Mouse (Mus musculus): Measurements from ENCODE around the gene Abcc6. TPM values are rescaled to one million over a fixed set of nuclear protein-coding genes. Genes with fewer than 3 reads are reported as not detected.

Gene Abcc6
- total and polyA plus RNA-seq, 3 experiments, result 0.14 TPM; not detected in 2

- H3K79me2 ChIP-seq (replicated peaks; ENCODE audit: control insufficient read depth, insufficient read depth, low read length), result no peaks in the 10 kb centered on the region
- no peak for DNase-seq
- no peaks in the 10 kb centered on the region for H3K4me1 ChIP-seq (ENCODE audit: control insufficient read depth, insufficient read depth, low read length)
- intact Hi-C loops (cut with DNase I), result no loop called here
- no peak overlapping the region for H3K4me3 ChIP-seq
- H3K9ac ChIP-seq (ENCODE audit: low read depth, low read length), result no peak overlapping the region
- no peaks in the 10 kb centered on the region for H3K27me3 ChIP-seq (ENCODE audit: control insufficient read depth, insufficient read depth, low read length)
- H3K36me3 ChIP-seq (ENCODE audit: control insufficient read depth, insufficient read depth, low read length), result no peaks in the 10 kb centered on the region
- no peak overlapping the region for H3K27ac ChIP-seq
- 76% methylated on average over 9 of the region's 9 CpGs for WGBS
- no peak for TF ChIP-seq POLR2A (IDR thresholded peaks at IDR 0.05; ENCODE audit: insufficient read depth, low read depth, low read length)
- no peak for TF ChIP-seq CTCF (IDR thresholded peaks at IDR 0.05)
These were observed 4.7 kb downstream of the Abcc6 start for GRCm38 (mm10) chr7:46025436-46025835.

- H3K79me2 ChIP-seq (replicated peaks; ENCODE audit: control insufficient read depth, insufficient read depth, low read length), result no peaks in the 10 kb centered on the region
- no peak overlapping the region for H3K27ac ChIP-seq
- no peaks in the 10 kb centered on the region for H3K36me3 ChIP-seq (ENCODE audit: control insufficient read depth, insufficient read depth, low read length)
- 55% methylated on average over 4 of the region's 4 CpGs for WGBS
- no peaks in the 10 kb centered on the region for H3K27me3 ChIP-seq (ENCODE audit: control insufficient read depth, insufficient read depth, low read length)
- DNase-seq, result no peak
- intact Hi-C loops (cut with DNase I), result no loop called here
- H3K4me1 ChIP-seq (ENCODE audit: control insufficient read depth, insufficient read depth, low read length), result peaks cover 2% of the 10 kb centered on the region
- H3K9ac ChIP-seq (ENCODE audit: low read depth, low read length), result no peak overlapping the region
- no peak for TF ChIP-seq POLR2A (IDR thresholded peaks at IDR 0.05; ENCODE audit: insufficient read depth, low read depth, low read length)
- no peak for TF ChIP-seq EP300 (IDR thresholded peaks at IDR 0.05; ENCODE audit: insufficient read depth, low read depth, low read length)
- no peak for TF ChIP-seq CTCF (IDR thresholded peaks at IDR 0.05)
- no peak overlapping the region for H3K4me3 ChIP-seq
These were observed 8.2 kb downstream of the Abcc6 start for GRCm38 (mm10) chr7:46021951-46022350.

GRCm38 (mm10) chr7:46019594-46019993 lies 10.5 kb downstream of the Abcc6 start:
- no peaks in the 10 kb centered on the region for H3K79me2 ChIP-seq (replicated peaks; ENCODE audit: control insufficient read depth, insufficient read depth, low read length)
- 47% methylated on average over 3 of the region's 3 CpGs for WGBS
- H3K9ac ChIP-seq (ENCODE audit: low read depth, low read length), result no peak overlapping the region
- H3K27me3 ChIP-seq (ENCODE audit: control insufficient read depth, insufficient read depth, low read length), result no peaks in the 10 kb centered on the region
- no peak overlapping the region for H3K4me3 ChIP-seq
- no peak for DNase-seq
- TF ChIP-seq CTCF (IDR thresholded peaks at IDR 0.05) (no peak), POLR2A (IDR thresholded peaks at IDR 0.05; ENCODE audit: insufficient read depth, low read depth, low read length) (no peak), EP300 (IDR thresholded peaks at IDR 0.05; ENCODE audit: insufficient read depth, low read depth, low read length) (no peak)
- intact Hi-C loops (cut with DNase I), result no loop called here
- no peak overlapping the region for H3K27ac ChIP-seq
- H3K36me3 ChIP-seq (ENCODE audit: control insufficient read depth, insufficient read depth, low read length), result no peaks in the 10 kb centered on the region
- H3K4me1 ChIP-seq (ENCODE audit: control insufficient read depth, insufficient read depth, low read length), result peaks cover 2% of the 10 kb centered on the region

GRCm38 (mm10) chr7:46013266-46014010 lies 16.7 kb downstream of the Abcc6 start:
- TF ChIP-seq POLR2A (IDR thresholded peaks at IDR 0.05; ENCODE audit: insufficient read depth, low read depth, low read length), result no peak
- TF ChIP-seq CTCF (IDR thresholded peaks at IDR 0.05), result no peak
- TF ChIP-seq EP300 (IDR thresholded peaks at IDR 0.05; ENCODE audit: insufficient read depth, low read depth, low read length), result no peak
- Histone ChIP-seq H3K9ac (ENCODE audit: low read depth, low read length) (no peak overlapping the region), H3K79me2 (replicated peaks; ENCODE audit: control insufficient read depth, insufficient read depth, low read length) (no peaks in the 10 kb centered on the region), H3K36me3 (ENCODE audit: control insufficient read depth, insufficient read depth, low read length) (no peaks in the 10 kb centered on the region), H3K4me3 (no peak overlapping the region), H3K4me1 (ENCODE audit: control insufficient read depth, insufficient read depth, low read length) (no peaks in the 10 kb centered on the region; the same call in 1 of the 2 replicates), H3K27ac (no peak overlapping the region), H3K27me3 (ENCODE audit: control insufficient read depth, insufficient read depth, low read length) (no peaks in the 10 kb centered on the region)
- 29% methylated on average over 9 of the region's 9 CpGs for WGBS
- intact Hi-C loops (cut with DNase I), result no loop called here
- peak in 1 of 2 experiments; percentile 12 for DNase-seq

- DNase-seq, result no peak
- H3K79me2 ChIP-seq (replicated peaks; ENCODE audit: control insufficient read depth, insufficient read depth, low read length), result no peaks in the 10 kb centered on the region
- H3K27me3 ChIP-seq (ENCODE audit: control insufficient read depth, insufficient read depth, low read length), result no peaks in the 10 kb centered on the region
- no peak overlapping the region for H3K9ac ChIP-seq (ENCODE audit: low read depth, low read length)
- no peaks in the 10 kb centered on the region for H3K36me3 ChIP-seq (ENCODE audit: control insufficient read depth, insufficient read depth, low read length)
- H3K27ac ChIP-seq, result no peak overlapping the region
- TF ChIP-seq POLR2A (IDR thresholded peaks at IDR 0.05; ENCODE audit: insufficient read depth, low read depth, low read length) (no peak), EP300 (IDR thresholded peaks at IDR 0.05; ENCODE audit: insufficient read depth, low read depth, low read length) (no peak), CTCF (IDR thresholded peaks at IDR 0.05) (no peak)
- H3K4me1 ChIP-seq (ENCODE audit: control insufficient read depth, insufficient read depth, low read length), result no peaks in the 10 kb centered on the region; the same call in 1 of the 2 replicates
- intact Hi-C loops (cut with DNase I), result no loop called here
- H3K4me3 ChIP-seq, result no peak overlapping the region
These were observed 18.0 kb downstream of the Abcc6 start for GRCm38 (mm10) chr7:46012121-46012520.

- no peak overlapping the region for H3K27ac ChIP-seq
- H3K27me3 ChIP-seq (ENCODE audit: control insufficient read depth, insufficient read depth, low read length), result no peaks in the 10 kb centered on the region
- DNase-seq, result peak; percentile 35 to 57
These were observed 20.5 kb downstream of the Abcc6 start for GRCm38 (mm10) chr7:46009578-46009977.

More at GRCm38 (mm10) chr7:46009578-46009977, 20.5 kb downstream of the Abcc6 start:
- Histone ChIP-seq H3K36me3 (ENCODE audit: control insufficient read depth, insufficient read depth, low read length) (no peaks in the 10 kb centered on the region), H3K79me2 (replicated peaks; ENCODE audit: control insufficient read depth, insufficient read depth, low read length) (no peaks in the 10 kb centered on the region), H3K4me3 (no peak overlapping the region), H3K4me1 (ENCODE audit: control insufficient read depth, insufficient read depth, low read length) (no peaks in the 10 kb centered on the region; the same call in 1 of the 2 replicates), H3K9ac (ENCODE audit: low read depth, low read length) (no peak overlapping the region)
- no peak for TF ChIP-seq EP300 (IDR thresholded peaks at IDR 0.05; ENCODE audit: insufficient read depth, low read depth, low read length)
- peak; percentile 88 for TF ChIP-seq CTCF (IDR thresholded peaks at IDR 0.05)
- whole genome bisulfite sequencing, result 8% methylated on average over 5 of the region's 5 CpGs
- intact Hi-C loops (cut with DNase I), result loop anchor here (1.0 kb wide), 3 partner anchors 66 to 270 kb away; partner anchors contain the start of gene Kdelr1
